Mouse (Mus musculus): ENCODE measurements around the gene Fancl. TPM values are rescaled to one million over a fixed set of nuclear protein-coding genes. Genes with fewer than 3 reads are reported as not detected.
"Not testable (repeated sequence)": the region's sequence is repeated elsewhere in the genome, so short reads cannot be mapped to it uniquely, and the experiment has no call there.

Fancl gene
- 20.6 and 24.4 TPM in 2 replicates for polyA plus RNA-seq (2015; fragmentation: Nextera tagmentation; extraction: Ambion mirVana)

DNA sequence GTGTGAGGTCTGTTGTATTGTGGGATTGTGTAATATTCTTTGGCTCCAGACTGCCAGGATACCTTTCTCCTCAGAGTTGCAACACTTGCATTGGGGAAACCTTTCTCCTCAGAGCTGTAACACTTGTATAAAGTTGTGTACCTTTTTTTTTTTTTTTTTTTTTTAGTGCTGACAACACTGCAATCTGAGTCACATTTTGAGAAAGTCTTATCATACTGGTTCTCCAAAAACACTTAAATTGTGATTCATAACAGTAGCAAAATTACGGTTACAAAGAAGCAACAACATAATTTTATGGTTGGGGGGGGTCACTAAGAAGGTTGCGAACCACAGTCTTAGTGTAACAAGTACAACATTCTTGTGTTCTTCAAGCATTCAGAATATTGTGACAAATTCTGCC, at the start of gene Fancl:
Fancl (plus strand) TSS at position 165 of the 400 bp plus-strand sequence.
- H3K4me2 ChIP-seq = peak within 1 kb of the TSS; percentile 68
- peak within 1 kb of the TSS; percentile 82 for H3K9ac ChIP-seq
- H3K27me3 ChIP-seq = no peaks in the 10 kb centered on the region
- peak within 1 kb of the TSS; percentile 75 for H3K4me3 ChIP-seq
- ATAC-seq (replicated peaks; ENCODE audit: insufficient number of reproducible peaks, insufficient read depth, low FRiP score, low read depth) = no peak
- H3K9me3 ChIP-seq (replicated peaks) = no peaks in the 10 kb centered on the region
- peaks cover 6% of the 10 kb centered on the region; the same call in 1 of the 2 replicates for H3K4me1 ChIP-seq (replicated peaks)
- peak within 1 kb of the TSS; percentile 85 for H3K27ac ChIP-seq
- H3K36me3 ChIP-seq = no peaks in the 10 kb centered on the region
- WGBS = 94% methylated on average over 2 of the region's 2 CpGs

DNA sequence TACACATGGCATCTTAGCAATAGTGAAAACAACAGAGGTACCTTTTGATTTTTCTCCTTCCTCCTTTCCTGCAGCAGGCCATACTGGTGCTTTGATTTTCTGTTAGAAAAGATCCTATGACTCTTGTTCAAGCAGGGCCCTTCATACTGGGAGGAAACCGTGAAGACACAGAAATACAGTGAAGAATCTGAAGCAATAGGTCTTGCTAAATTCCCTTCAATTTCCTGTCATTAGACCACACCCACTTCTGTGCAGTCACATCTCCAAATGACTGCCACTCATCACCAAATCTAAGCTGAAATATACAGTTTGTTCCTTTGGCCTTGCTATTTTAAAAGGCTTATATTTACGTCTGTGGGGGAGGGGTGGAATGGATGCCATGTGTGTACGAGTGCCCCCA, 49.1 kb upstream of the Fancl start:
- H3K9ac ChIP-seq = no peak overlapping the region
- H3K36me3 ChIP-seq = no peaks in the 10 kb centered on the region
- H3K4me1 ChIP-seq (replicated peaks) = no peaks in the 10 kb centered on the region
- 65% methylated on average over 3 of the region's 3 CpGs for whole genome bisulfite sequencing
- no peak overlapping the region for H3K27ac ChIP-seq
- no peak for ATAC-seq (replicated peaks; ENCODE audit: insufficient number of reproducible peaks, insufficient read depth, low FRiP score, low read depth)
- H3K27me3 ChIP-seq = no peaks in the 10 kb centered on the region
- no peak overlapping the region for H3K4me3 ChIP-seq
- H3K9me3 ChIP-seq (replicated peaks) = no peaks in the 10 kb centered on the region
- H3K4me2 ChIP-seq = no peak overlapping the region

DNA sequence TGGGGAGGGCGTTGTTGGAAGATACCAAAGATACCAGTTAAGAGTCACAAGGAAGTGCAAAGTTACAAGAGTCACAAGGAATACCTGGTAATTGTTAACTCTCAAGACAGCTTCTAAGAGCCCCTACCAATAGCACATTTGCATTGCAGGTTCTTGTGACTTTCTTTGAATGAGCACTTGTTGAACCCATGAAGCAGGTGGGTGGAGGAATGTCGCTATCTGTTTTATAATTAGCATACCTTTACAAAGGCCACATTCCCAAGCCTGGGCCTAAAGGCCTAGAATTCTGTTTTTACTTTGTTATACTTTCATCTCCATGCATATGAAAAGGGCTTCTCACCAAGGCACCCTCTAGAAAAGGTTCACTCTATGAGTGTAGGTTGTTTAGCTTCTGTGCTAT, 15.8 kb upstream of the Fancl start:
- ATAC-seq (replicated peaks; ENCODE audit: insufficient number of reproducible peaks, insufficient read depth, low FRiP score, low read depth); H3K9me3 ChIP-seq (replicated peaks); H3K27me3 ChIP-seq; H3K4me3 ChIP-seq; H3K4me1 ChIP-seq (replicated peaks); H3K36me3 ChIP-seq; H3K27ac ChIP-seq; H3K9ac ChIP-seq; H3K4me2 ChIP-seq: not testable (repeated sequence)
- WGBS = 73% methylated on average over 2 of the region's 2 CpGs

DNA sequence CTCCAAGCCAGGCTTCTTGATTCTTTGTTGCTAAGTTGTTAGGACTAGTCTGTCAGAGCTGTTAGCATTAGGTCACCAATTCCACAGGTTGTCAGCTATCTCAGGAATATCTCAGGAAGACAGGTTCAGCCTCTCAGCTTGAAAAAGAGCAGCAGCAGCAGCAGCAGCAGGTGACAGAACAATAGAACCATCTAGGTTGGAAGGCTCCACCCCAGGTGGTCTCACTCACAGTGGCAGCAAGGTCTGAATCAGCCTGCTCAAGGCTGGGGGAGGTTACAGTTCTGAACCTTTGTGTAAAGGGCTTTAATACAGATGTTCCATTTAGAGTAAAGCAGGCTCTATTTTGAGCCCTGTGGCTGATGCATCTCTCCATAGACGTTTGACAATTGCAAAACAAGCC, 14.0 kb upstream of the Fancl start:
- not testable (repeated sequence) for ATAC-seq (replicated peaks; ENCODE audit: insufficient number of reproducible peaks, insufficient read depth, low FRiP score, low read depth); H3K4me3 ChIP-seq; H3K27ac ChIP-seq; H3K4me1 ChIP-seq (replicated peaks); H3K9ac ChIP-seq; H3K27me3 ChIP-seq; H3K36me3 ChIP-seq; H3K9me3 ChIP-seq (replicated peaks); H3K4me2 ChIP-seq
- WGBS = 16% methylated on average over 1 of the region's 1 CpGs

DNA sequence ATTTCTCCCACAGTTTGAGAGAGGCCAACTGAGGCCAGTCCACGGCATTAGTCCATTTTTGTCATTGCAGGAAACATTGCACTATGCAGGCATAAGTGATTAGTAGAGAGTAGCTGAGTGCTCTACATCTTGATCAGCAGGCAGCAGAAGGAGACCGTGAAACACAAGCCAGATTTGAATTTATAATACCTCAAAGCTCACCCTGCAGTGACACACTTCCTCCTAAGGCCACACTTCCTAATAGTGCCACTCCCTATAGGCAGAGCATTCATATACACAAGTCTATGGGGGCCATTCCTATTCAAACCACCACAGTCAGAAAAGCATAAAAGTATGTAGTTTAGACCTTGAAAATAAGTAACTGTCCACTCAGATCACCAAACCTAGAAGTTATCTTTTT, 11.8 kb upstream of the Fancl start:
- no peak overlapping the region for H3K4me3 ChIP-seq
- ATAC-seq (replicated peaks; ENCODE audit: insufficient number of reproducible peaks, insufficient read depth, low FRiP score, low read depth) = no peak
- no peak overlapping the region for H3K9ac ChIP-seq
- H3K9me3 ChIP-seq (replicated peaks) = no peaks in the 10 kb centered on the region
- no peak overlapping the region for H3K27ac ChIP-seq
- H3K4me1 ChIP-seq (replicated peaks) = no peaks in the 10 kb centered on the region
- WGBS = 78% methylated on average over 2 of the region's 2 CpGs
- no peaks in the 10 kb centered on the region for H3K36me3 ChIP-seq
- H3K27me3 ChIP-seq = no peaks in the 10 kb centered on the region
- H3K4me2 ChIP-seq = no peak overlapping the region

DNA sequence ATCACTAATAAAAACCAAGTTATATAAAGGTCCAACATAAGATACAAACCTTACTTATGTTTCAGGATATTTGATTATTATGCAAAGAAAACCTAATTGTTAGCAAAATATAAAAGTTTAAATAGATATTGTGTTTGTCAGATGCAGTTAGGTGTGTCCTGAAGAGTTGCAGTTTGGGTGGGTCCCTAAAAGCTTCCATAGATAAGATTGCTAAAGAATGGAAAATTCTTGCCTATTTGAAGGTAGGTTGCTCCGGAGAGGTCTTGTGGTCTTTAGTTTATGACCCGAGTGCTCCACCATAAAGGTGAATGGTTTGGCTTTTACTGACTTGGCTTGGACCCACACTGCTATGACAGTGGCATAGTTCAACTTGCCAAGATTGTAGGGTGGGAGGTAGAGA, 7.9 kb upstream of the Fancl start:
- H3K9me3 ChIP-seq (replicated peaks) = no peaks in the 10 kb centered on the region
- H3K27me3 ChIP-seq = no peaks in the 10 kb centered on the region
- H3K4me3 ChIP-seq = no peak overlapping the region
- H3K4me2 ChIP-seq = no peak overlapping the region
- no peak overlapping the region for H3K9ac ChIP-seq
- no peaks in the 10 kb centered on the region for H3K4me1 ChIP-seq (replicated peaks)
- 60% methylated on average over 2 of the region's 2 CpGs for WGBS
- ATAC-seq (replicated peaks; ENCODE audit: insufficient number of reproducible peaks, insufficient read depth, low FRiP score, low read depth) = no peak
- no peak overlapping the region for H3K27ac ChIP-seq
- H3K36me3 ChIP-seq = no peaks in the 10 kb centered on the region

DNA sequence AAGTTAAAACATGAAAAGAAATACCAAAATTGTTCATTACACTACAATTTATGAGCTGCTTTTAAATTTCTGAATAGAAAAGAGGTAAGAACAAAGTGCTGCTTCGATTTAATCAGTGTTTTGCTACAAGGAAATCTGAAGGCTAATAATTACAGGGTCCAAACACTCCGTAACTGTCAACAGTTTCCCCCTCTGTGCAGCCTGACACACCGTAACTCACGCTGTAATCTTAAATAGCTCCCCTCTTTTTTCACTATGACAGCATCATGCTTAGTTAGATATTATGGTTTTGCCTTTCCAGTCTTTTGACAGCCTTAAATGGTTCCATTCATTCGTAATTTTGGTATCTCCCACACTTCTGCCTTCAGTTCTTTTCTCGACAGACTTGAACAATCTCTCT, 4.4 kb upstream of the Fancl start:
- Histone ChIP-seq H3K4me1 (replicated peaks) (no peaks in the 10 kb centered on the region), H3K27me3 (no peaks in the 10 kb centered on the region), H3K4me3 (no peak overlapping the region), H3K36me3 (no peaks in the 10 kb centered on the region), H3K9me3 (replicated peaks) (no peaks in the 10 kb centered on the region), H3K9ac (no peak overlapping the region), H3K27ac (no peak overlapping the region), H3K4me2 (no peak overlapping the region)
- ATAC-seq (replicated peaks; ENCODE audit: insufficient number of reproducible peaks, insufficient read depth, low FRiP score, low read depth) = no peak
- WGBS = 61% methylated on average over 6 of the region's 6 CpGs

DNA sequence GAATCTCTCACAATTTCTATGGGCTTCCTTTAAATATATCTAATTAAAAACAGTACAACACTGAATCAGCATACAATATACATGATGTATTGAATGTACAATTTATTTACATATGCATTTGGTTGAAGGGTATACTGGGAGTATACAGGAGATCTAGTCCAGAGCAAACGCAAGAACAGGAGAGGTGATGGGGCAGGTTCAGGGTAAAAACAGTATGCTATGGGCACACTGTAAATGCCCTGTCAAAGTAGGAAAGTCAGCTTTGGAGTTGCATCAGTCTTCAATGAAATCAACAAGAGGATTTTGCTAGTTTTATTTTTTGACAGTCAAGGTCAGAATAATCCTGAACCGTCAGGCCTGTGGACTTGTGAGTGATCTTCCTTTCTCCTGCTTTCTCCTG, 743 bp downstream of the Fancl start:
- Histone ChIP-seq H3K4me1 (replicated peaks) (peaks cover 6% of the 10 kb centered on the region; the same call in 1 of the 2 replicates), H3K4me2 (peak overlapping the region; percentile 68), H3K9me3 (replicated peaks) (no peaks in the 10 kb centered on the region), H3K27ac (peak overlapping the region; percentile 85), H3K9ac (peak overlapping the region; percentile 82), H3K36me3 (no peaks in the 10 kb centered on the region), H3K27me3 (no peaks in the 10 kb centered on the region), H3K4me3 (peak overlapping the region; percentile 75)
- ATAC-seq (replicated peaks; ENCODE audit: insufficient number of reproducible peaks, insufficient read depth, low FRiP score, low read depth) = no peak
- WGBS = 62% methylated on average over 2 of the region's 2 CpGs

DNA sequence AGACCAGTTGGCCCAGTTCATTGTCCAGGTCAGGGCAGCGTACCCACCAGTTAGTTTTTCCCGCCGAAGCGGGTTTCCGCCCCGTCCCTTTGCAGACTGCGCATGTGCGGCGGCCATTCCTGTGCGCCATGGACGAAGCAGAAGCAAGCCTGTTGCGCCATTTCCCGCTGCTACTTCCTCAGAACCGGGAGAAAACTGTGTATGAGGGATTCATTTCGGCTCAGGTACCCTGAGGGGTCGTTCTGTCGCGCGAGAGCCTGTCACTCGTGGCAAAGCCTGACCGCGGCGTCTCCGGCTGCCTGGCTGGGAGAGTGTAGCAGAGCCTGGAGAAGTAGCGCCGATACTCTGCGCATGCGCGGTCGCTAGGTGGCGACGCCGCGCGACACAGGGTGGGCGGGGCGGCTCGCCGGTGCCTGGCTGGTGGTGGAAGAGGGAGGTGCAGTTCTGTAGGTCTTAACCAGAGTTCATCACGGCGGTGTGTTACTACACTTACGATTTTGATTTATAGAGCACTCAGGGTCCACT, 1.2 kb downstream of the Fancl start:
- Histone ChIP-seq H3K9ac (peak overlapping the region; percentile 82), H3K27ac (peak overlapping the region; percentile 85), H3K9me3 (replicated peaks) (no peaks in the 10 kb centered on the region), H3K27me3 (no peaks in the 10 kb centered on the region), H3K36me3 (no peaks in the 10 kb centered on the region), H3K4me1 (replicated peaks) (peaks cover 6% of the 10 kb centered on the region; the same call in 1 of the 2 replicates), H3K4me2 (peak overlapping the region; percentile 68), H3K4me3 (peak overlapping the region; percentile 75)
- WGBS = under 1% methylated on average over 42 of the region's 42 CpGs
- ATAC-seq (replicated peaks; ENCODE audit: insufficient number of reproducible peaks, insufficient read depth, low FRiP score, low read depth) = peak; percentile 100

DNA sequence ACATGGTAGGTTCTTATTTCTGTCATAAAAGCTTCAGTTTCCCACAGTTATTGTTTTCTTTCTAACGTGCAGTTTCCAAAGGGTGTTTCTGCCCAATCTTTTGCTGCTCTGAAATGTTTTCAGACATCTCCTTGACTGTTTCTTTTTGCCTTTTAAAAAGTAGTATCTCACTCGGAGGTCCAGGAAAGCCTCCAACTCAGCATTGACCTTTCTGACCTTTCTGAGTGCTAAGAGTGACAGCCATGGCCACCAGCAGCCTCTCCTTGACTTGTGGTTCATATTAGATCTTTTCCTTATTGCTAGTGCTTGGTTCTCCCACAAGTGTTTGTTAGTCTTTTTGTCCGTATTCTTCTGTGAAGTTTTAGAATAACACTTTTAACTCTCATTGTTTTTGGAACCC, 9.6 kb downstream of the Fancl start:
- Histone ChIP-seq H3K4me2 (no peak overlapping the region), H3K4me3 (no peak overlapping the region), H3K27ac (no peak overlapping the region), H3K9me3 (replicated peaks) (no peaks in the 10 kb centered on the region), H3K4me1 (replicated peaks) (no peaks in the 10 kb centered on the region), H3K36me3 (no peaks in the 10 kb centered on the region), H3K9ac (no peak overlapping the region), H3K27me3 (no peaks in the 10 kb centered on the region)
- WGBS = 48% methylated on average over 3 of the region's 3 CpGs
- ATAC-seq (replicated peaks; ENCODE audit: insufficient number of reproducible peaks, insufficient read depth, low FRiP score, low read depth) = no peak

DNA sequence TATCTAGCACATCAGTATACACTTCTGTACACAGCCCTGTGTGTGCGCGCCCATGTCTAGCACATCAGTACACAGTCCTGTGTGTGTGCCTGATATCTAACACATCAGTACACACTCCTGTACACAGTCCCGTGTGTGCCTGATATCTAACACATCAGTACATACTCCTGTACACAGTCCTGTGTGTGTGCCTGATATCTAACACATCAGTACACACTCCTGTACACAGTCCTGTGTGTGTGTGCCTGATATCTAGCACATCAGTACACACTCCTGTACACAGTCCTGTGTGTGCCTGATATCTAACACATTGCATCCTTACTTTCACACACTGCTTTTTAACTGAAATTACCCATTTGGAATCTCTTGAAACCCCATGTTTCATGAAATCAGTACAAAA, 27.0 kb downstream of the Fancl start:
- H3K4me1 ChIP-seq (replicated peaks) = no peaks in the 10 kb centered on the region
- no peak overlapping the region for H3K4me3 ChIP-seq
- H3K36me3 ChIP-seq = no peaks in the 10 kb centered on the region
- no peak overlapping the region for H3K27ac ChIP-seq
- no peak overlapping the region for H3K4me2 ChIP-seq
- no peak for ATAC-seq (replicated peaks; ENCODE audit: insufficient number of reproducible peaks, insufficient read depth, low FRiP score, low read depth)
- H3K9me3 ChIP-seq (replicated peaks) = no peaks in the 10 kb centered on the region
- no peaks in the 10 kb centered on the region for H3K27me3 ChIP-seq
- 90% methylated on average over 3 of the region's 3 CpGs for WGBS
- H3K9ac ChIP-seq = no peak overlapping the region

DNA sequence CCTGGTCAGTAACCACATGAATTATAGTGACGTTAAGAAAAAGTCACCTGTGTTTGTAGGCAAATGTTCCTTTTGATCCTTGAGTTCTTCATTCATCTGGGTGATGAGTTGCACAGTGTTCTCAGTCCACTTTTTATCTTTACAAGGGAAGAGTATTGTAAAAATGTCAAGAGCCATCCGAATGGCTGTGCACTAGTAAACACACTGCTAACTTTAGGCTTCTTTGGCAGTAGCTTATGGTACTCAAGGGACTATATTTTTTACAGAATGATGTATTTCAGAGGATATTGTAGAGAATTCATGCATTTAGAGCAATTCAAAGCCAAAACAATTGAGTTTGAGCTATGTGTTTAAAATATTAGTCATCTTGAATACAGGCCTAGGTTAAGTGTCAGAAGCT, 35.5 kb downstream of the Fancl start:
- Histone ChIP-seq H3K4me2 (no peak overlapping the region), H3K36me3 (peaks cover 3% of the 10 kb centered on the region), H3K9ac (no peak overlapping the region), H3K4me3 (no peak overlapping the region), H3K9me3 (replicated peaks) (no peaks in the 10 kb centered on the region), H3K27ac (no peak overlapping the region), H3K4me1 (replicated peaks) (no peaks in the 10 kb centered on the region), H3K27me3 (no peaks in the 10 kb centered on the region)
- no peak for ATAC-seq (replicated peaks; ENCODE audit: insufficient number of reproducible peaks, insufficient read depth, low FRiP score, low read depth)
- WGBS = 57% methylated on average over 2 of the region's 2 CpGs
